Mouse (Mus musculus): ENCODE data around the gene Cpvl. TPM values are rescaled to one million over a fixed set of nuclear protein-coding genes. Genes with fewer than 3 reads are reported as not detected.

Gene Cpvl
- polyA plus RNA-seq (2012; rRNA removed), result 0.01 TPM in 1 of 2 replicates, not detected in the other

DNA sequence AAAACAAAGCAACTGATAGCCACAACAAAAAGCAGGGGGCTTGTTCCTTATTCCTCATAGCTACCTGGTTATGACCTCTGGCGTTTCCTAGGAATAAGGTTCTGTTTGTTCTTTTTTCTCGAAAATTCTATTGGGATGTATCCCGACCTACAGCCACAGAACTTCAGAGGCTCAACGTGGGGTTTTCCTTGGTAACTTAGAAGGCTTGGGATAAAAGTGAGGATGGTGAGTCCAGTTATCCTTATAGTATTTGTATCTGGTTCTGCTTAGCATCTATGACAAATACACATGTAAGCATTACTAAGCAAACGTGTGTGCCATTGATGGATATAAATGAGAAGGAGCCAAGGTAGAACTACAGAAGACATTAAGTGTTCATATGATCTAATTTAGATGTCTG lies at the start of gene Cpvl:
Gene Cpvl (minus strand): TSS at position 101 of the 400 bp plus-strand sequence.

Other genes with a start within 250 kb of the Cpvl start
- gene Tril, start 157.8 kb downstream of the Cpvl start, polyA plus RNA-seq (2012; rRNA removed), result 0.19 and 0.20 TPM in 2 replicates
- gene Chn2, start 60.9 kb upstream of the Cpvl start, polyA plus RNA-seq (2012; rRNA removed), result 4.1 and 4.7 TPM in 2 replicates

Data from liver, embryonic 18 days (tissue).